Mouse (Mus musculus) CH12.LX (cell line): ENCODE measurements at regions not wholly inside any gene's neighbourhood (a gene's known extent, or its start where the extent isn't known, plus 50 kb on each side); places are given as distances from the start of the nearest gene placed in this dataset.

Experiments used
- DNase-seq: peaks from one replicate; pipeline ENCODE4 v3.0.0-alpha.2; 2013; ENCODE audit errors: extremely low read depth
- H3K27ac ChIP-seq: 2 replicates; pipeline ENCODE4 v1.5.1; 2012; ENCODE audit warnings: low read depth, mild to moderate bottlenecking, control low read depth, moderate library complexity; ENCODE audit not compliant: insufficient read depth
- H3K27me3 ChIP-seq: replicated peaks from 2 replicates; pipeline ENCODE3; 2012; ENCODE audit warnings: inconsistent platforms
- H3K36me3 ChIP-seq, 2 experiments: replicated peaks in 1 of 2; 2 replicates each; pipeline versions ENCODE3 to v1.6.1; 2012; ENCODE audit warnings: inconsistent platforms in 1 of 2, low read length in 1 of 2, mild to moderate bottlenecking in 1 of 2, mixed read lengths in 1 of 2, moderate library complexity in 1 of 2; ENCODE audit not compliant: control insufficient read depth in 1 of 2, insufficient read depth in 1 of 2
- H3K4me1 ChIP-seq, 2 experiments: 2 replicates each; pipeline ENCODE4 v1.6.1; 2012; ENCODE audit warnings: inconsistent platforms in 1 of 2, moderate library complexity in 1 of 2; ENCODE audit not compliant: insufficient read depth in 2 of 2, control insufficient read depth in 1 of 2
- H3K4me2 ChIP-seq: 2 replicates; pipeline ENCODE4 v1.6.1; 2012; ENCODE audit warnings: low read depth, mild to moderate bottlenecking, control low read depth; ENCODE audit not compliant: poor library complexity, insufficient read depth, severe bottlenecking
- H3K4me3 ChIP-seq, 3 experiments: fragments of 150-350 bp in 1 of 3; sonication (generic) in 1 of 3; replicated peaks in 1 of 3; 2 replicates each; pipeline versions ENCODE3 to v1.5.1; 2011 to 2012; ENCODE audit warnings: low read depth in 2 of 3, low read length in 2 of 3, mild to moderate bottlenecking in 2 of 3, moderate library complexity in 2 of 3, control low read depth in 1 of 3, improper control_type of control experiment in 1 of 3, inconsistent platforms in 1 of 3, mixed read lengths in 1 of 3; ENCODE audit not compliant: poor library complexity in 1 of 3
- H3K79me2 ChIP-seq: replicated peaks from 2 replicates; pipeline ENCODE4 v1.6.1; 2012; ENCODE audit warnings: mild to moderate bottlenecking, moderate library complexity; ENCODE audit not compliant: control insufficient read depth, poor library complexity, insufficient read depth, severe bottlenecking; ENCODE audit errors: extremely low read depth
- H3K9ac ChIP-seq: 2 replicates; pipeline ENCODE4 v1.6.1; 2012; ENCODE audit warnings: low read depth, mild to moderate bottlenecking, control low read depth, moderate library complexity; ENCODE audit not compliant: insufficient read depth
- H3K9me3 ChIP-seq: replicated peaks from 2 replicates; pipeline ENCODE3; 2012; ENCODE audit warnings: low read length, inconsistent platforms, mixed read lengths
- BHLHE40 ChIP-seq: IDR thresholded peaks from 2 replicates; pipeline ENCODE4 v1.6.1; 2011; ENCODE audit warnings: mild to moderate bottlenecking, low read depth, low read length, improper control_type of control experiment
- E2F4 ChIP-seq: IDR thresholded peaks from 2 replicates; pipeline ENCODE4 v1.6.1; 2011; ENCODE audit warnings: low read depth, low read length, improper control_type of control experiment; ENCODE audit not compliant: insufficient replicate concordance
- EP300 ChIP-seq: IDR thresholded peaks from 2 replicates; pipeline ENCODE4 v1.6.1; 2011; ENCODE audit warnings: low read length, improper control_type of control experiment
- ETS1 ChIP-seq: conservative IDR thresholded peaks from 2 replicates; pipeline ENCODE4 v1.6.1; 2012; ENCODE audit warnings: low read depth, mild to moderate bottlenecking, inconsistent platforms, low read length, improper control_type of control experiment, moderate library complexity
- GABPA ChIP-seq: IDR thresholded peaks from 2 replicates; pipeline ENCODE4 v1.6.1; 2012; ENCODE audit warnings: low read depth, low read length, improper control_type of control experiment, inconsistent platforms; ENCODE audit not compliant: insufficient replicate concordance
- JUND ChIP-seq: conservative IDR thresholded peaks from 2 replicates; pipeline ENCODE4 v1.6.1; 2011; ENCODE audit warnings: low read depth, low read length, improper control_type of control experiment
- MAFK ChIP-seq: IDR thresholded peaks from 2 replicates; pipeline ENCODE4 v1.6.1; 2011; ENCODE audit warnings: low read length, improper control_type of control experiment; ENCODE audit not compliant: insufficient replicate concordance
- MEF2A ChIP-seq: IDR thresholded peaks from 2 replicates; pipeline ENCODE4 v1.6.1; 2014; ENCODE audit warnings: low read depth, mild to moderate bottlenecking, inconsistent platforms, low read length, improper control_type of control experiment, borderline replicate concordance
- MXI1 ChIP-seq: IDR thresholded peaks from 2 replicates; pipeline ENCODE4 v1.6.1; 2011; ENCODE audit warnings: mild to moderate bottlenecking, low read depth, low read length, improper control_type of control experiment
- NRF1 ChIP-seq: IDR thresholded peaks from 2 replicates; pipeline ENCODE4 v1.6.1; 2014; ENCODE audit warnings: low read depth, mild to moderate bottlenecking, inconsistent platforms, low read length, improper control_type of control experiment, moderate library complexity
- PAX5 ChIP-seq: IDR thresholded peaks from 2 replicates; pipeline ENCODE4 v1.6.1; 2012; ENCODE audit warnings: low read length, inconsistent platforms, mixed read lengths
- POLR2A ChIP-seq: IDR thresholded peaks from 2 replicates; pipeline ENCODE4 v1.6.1; 2011; ENCODE audit warnings: low read depth, mild to moderate bottlenecking, improper control_type of control experiment, low read length
- POLR2AphosphoS2 ChIP-seq: IDR thresholded peaks from 2 replicates; pipeline ENCODE4 v1.6.1; 2011; ENCODE audit warnings: low read depth, low read length, improper control_type of control experiment
- RAD21 ChIP-seq: IDR thresholded peaks from 2 replicates; pipeline ENCODE4 v1.6.1; 2011; ENCODE audit warnings: low read depth, mild to moderate bottlenecking, low read length, improper control_type of control experiment, moderate library complexity
- SIN3A ChIP-seq: IDR thresholded peaks from 2 replicates; pipeline ENCODE4 v1.6.1; 2012; ENCODE audit warnings: low read length, improper control_type of control experiment, inconsistent platforms
- SMC3 ChIP-seq: IDR thresholded peaks from 2 replicates; pipeline ENCODE4 v1.6.1; 2011; ENCODE audit warnings: low read depth, low read length, improper control_type of control experiment
- TBP ChIP-seq: conservative IDR thresholded peaks from 2 replicates; pipeline ENCODE4 v1.6.1; 2011; ENCODE audit warnings: low read depth, low read length, improper control_type of control experiment
- UBTF ChIP-seq: IDR thresholded peaks from 2 replicates; pipeline ENCODE4 v1.6.1; 2012; ENCODE audit warnings: low read depth, mild to moderate bottlenecking, inconsistent platforms, low read length, improper control_type of control experiment, moderate library complexity
- USF1 ChIP-seq: IDR thresholded peaks from 2 replicates; pipeline ENCODE4 v1.6.1; 2014; ENCODE audit warnings: low read depth, mild to moderate bottlenecking, inconsistent platforms, low read length, improper control_type of control experiment
- ZC3H11A ChIP-seq: IDR thresholded peaks from 2 replicates; pipeline ENCODE4 v1.6.1; 2012; ENCODE audit warnings: low read depth, mild to moderate bottlenecking, inconsistent platforms, low read length, improper control_type of control experiment
- ZMIZ1 ChIP-seq: IDR thresholded peaks from 2 replicates; pipeline ENCODE4 v1.6.1; 2012; ENCODE audit warnings: low read depth, mild to moderate bottlenecking, inconsistent platforms, low read length, improper control_type of control experiment
- dilution Hi-C: fragments of 300-500 bp; cut with MboI; formaldehyde crosslinking; loops from 2 replicates; pipeline ENCODE4 v1.14.3; 2020; ENCODE audit warnings: low sequenced_read_pairs; ENCODE audit not compliant: extremely low pct_unique_long_range_greater_than_20kb, extremely low pct_ligation_motif_present
- in situ Hi-C: fragments of 300-500 bp; cut with MboI; formaldehyde crosslinking; loops from 3 replicates; pipeline ENCODE4 v1.14.3; 2019; ENCODE audit warnings: low sequenced_read_pairs, low pct_ligation_motif_present, low pct_unique_long_range_greater_than_20kb, mixed read lengths

DNA sequence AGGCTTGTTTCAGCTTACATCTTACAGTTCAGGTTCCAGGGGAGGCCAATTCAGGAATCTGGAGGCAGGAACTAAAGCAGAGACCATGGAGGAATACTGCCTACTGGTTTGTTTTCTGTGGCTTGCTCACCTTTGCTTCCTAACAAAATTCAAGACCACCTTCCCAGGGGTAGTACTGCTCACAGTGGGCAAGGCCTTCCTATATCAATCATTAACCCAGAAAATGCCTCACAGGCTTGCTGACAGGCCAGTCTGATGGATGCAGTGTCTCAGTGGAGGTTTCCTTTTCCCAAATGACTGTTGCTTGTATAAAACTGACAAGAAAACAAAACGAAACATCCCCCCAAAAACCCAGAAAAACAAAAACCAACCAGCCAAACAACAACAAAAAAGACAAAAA lies 95.8 kb upstream of the Klf13 start:
- Histone ChIP-seq H3K27ac (no peak overlapping the region), H3K4me2 (no peak overlapping the region)
- in situ Hi-C loops: no loop called here

DNA sequence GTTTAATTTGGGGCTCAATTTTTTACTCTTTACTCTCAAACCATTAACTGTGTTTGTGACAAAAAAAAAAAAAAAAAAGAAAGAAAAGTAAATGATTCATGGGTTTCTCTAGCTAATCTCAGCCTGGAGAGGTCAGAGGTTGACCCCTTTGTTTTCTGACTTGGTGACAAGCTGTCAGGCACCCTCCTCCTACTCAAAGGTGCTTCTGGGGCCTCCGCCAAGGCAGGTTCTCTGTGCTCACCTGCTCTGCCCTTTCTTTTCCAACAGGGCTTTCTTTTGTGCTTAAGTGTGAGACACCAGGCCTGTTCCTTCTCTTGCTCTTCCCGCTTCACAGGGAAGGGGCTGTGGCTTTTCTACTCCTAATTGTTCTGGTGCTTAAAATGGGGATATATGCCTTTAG lies 94.7 kb upstream of the Klf13 start:
- dilution Hi-C loops: no loop called here
- Histone ChIP-seq H3K79me2 (no peaks in the 10 kb centered on the region), H3K27ac (no peak overlapping the region), H3K36me3 (no peaks in the 10 kb centered on the region), H3K4me3 (no peak overlapping the region), H3K27me3 (no peaks in the 10 kb centered on the region), H3K9ac (no peak overlapping the region), H3K4me1 (peaks cover 3 to 15% of the 10 kb centered on the region in 2 experiments; a peak in 3 of 4 replicates), H3K4me2 (no peak overlapping the region), H3K9me3 (no peaks in the 10 kb centered on the region)
- TF ChIP-seq JUND: no peak
- TF ChIP-seq NRF1: no peak
- TF ChIP-seq SMC3: no peak
- no peak for TF ChIP-seq MAFK
- TF ChIP-seq MXI1: no peak
- TF ChIP-seq UBTF: no peak
- no peak for TF ChIP-seq PAX5
- no peak for TF ChIP-seq USF1
- TF ChIP-seq POLR2A: no peak
- TF ChIP-seq BHLHE40: no peak
- TF ChIP-seq POLR2AphosphoS2: no peak
- no peak for TF ChIP-seq TBP
- no peak for TF ChIP-seq MEF2A
- TF ChIP-seq SIN3A: no peak
- in situ Hi-C loops: no loop called here
- DNase-seq: no peak

More for the DNA sequence above, 95.8 kb upstream of the Klf13 start:
- peaks cover 3 to 15% of the 10 kb centered on the region in 2 experiments; a peak in 3 of 4 replicates for H3K4me1 ChIP-seq
- no peaks in the 10 kb centered on the region for H3K36me3 ChIP-seq
- no peak overlapping the region for H3K9ac ChIP-seq
- DNase-seq: no peak
- H3K4me3 ChIP-seq: no peak overlapping the region
- H3K27me3 ChIP-seq: no peaks in the 10 kb centered on the region
- TF ChIP-seq MXI1: no peak
- no peak for TF ChIP-seq ZMIZ1
- TF ChIP-seq ZC3H11A: no peak
- TF ChIP-seq EP300: no peak
- no peak for TF ChIP-seq UBTF
- TF ChIP-seq E2F4: no peak
- no peak for TF ChIP-seq NRF1
- TF ChIP-seq RAD21: no peak
- TF ChIP-seq GABPA: no peak
- no peak for TF ChIP-seq JUND
- TF ChIP-seq ETS1: no peak
- TF ChIP-seq POLR2AphosphoS2: no peak
- dilution Hi-C loops: no loop called here
- H3K9me3 ChIP-seq: no peaks in the 10 kb centered on the region
- H3K79me2 ChIP-seq: no peaks in the 10 kb centered on the region
